Mouse (Mus musculus): ENCODE measurements around the gene Islr2. TPM values are rescaled to one million over a fixed set of nuclear protein-coding genes. Genes with fewer than 3 reads are reported as not detected.

The Islr2 gene
- polyA plus RNA-seq, 1 experiment, result 0.28 TPM

DNA sequence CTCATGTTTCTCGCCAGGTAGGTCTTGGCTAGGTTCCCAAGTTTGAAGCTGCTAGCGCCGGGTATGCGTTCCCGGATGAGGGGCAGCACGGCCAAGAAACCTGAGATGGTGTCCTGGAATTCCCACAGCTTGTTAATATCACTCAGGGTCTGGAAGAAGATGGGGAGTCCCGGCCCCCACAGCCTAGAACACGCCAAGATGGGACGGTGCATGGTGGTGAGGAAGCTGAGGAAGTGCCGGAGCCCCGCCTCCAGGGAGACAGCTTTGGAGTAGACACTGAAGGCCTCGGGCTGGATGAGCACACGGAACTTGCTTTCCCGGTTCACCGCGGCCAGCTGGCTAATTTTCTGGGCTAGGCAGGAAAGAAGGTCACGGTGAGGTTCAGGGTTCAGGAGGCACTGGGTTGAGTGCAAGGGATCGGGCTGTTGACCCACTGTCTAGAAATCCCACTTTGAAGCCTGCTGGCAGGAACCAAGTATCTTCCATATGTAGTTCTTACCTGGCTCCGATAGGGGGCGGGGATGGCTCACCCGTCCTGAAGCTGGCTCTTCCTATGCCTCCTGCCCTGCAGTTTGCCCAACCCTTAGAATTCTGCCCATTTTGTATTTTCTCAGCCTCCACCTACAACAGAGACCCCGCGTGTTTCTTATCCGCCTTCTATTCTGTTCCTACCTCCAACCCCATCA lies 16.2 kb upstream of the Islr2 start:
- no peaks in the 10 kb centered on the region for H3K4me1 ChIP-seq (ENCODE audit: control insufficient read depth, insufficient read depth, insufficient read length)
- DNase-seq (ENCODE audit: low read depth in 1 of 2, low spot score in 2 of 2), result peak in 1 of 2 experiments; percentile 36
- H3K36me3 ChIP-seq (ENCODE audit: control insufficient read depth, insufficient read depth, low read length), result peaks cover 56% of the 10 kb centered on the region
- 82% methylated on average over 24 of the region's 24 CpGs for WGBS
- no peak overlapping the region for H3K27ac ChIP-seq (ENCODE audit: insufficient read depth, low read length)
- no peaks in the 10 kb centered on the region for H3K27me3 ChIP-seq (ENCODE audit: control insufficient read depth, insufficient read depth, low read length)
- peak; percentile 54; the same call in 1 of the 2 replicates for TF ChIP-seq CTCF (IDR thresholded peaks at IDR 0.05; ENCODE audit: extremely low read depth, insufficient read depth, insufficient read length, insufficient replicate concordance)
- TF ChIP-seq POLR2A (IDR thresholded peaks at IDR 0.05; ENCODE audit: low read depth, low read length), result no peak
- H3K4me3 ChIP-seq (ENCODE audit: extremely low read depth, insufficient read depth, insufficient read length), result no peak overlapping the region

DNA sequence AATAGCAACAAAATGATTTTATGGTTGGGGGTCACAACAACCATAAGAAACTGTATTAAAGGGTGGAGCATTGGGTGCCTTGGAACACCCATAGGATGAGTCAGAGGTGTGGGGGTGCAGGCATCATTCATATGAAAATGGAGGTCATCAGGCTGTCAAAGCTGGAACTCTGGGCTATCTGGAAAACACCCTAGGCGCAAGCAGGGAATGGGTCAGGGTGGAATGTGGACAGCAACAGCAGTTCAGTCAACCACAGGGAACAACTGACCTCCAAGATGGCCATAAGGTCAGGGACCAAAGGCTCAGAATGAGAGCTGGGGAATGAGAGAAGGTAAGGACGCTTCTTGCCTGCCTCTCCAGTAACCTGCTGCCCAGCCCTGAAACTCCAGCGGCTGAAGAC lies 14.4 kb upstream of the Islr2 start:
- H3K27me3 ChIP-seq (ENCODE audit: control insufficient read depth, insufficient read depth, low read length), result no peaks in the 10 kb centered on the region
- no peaks in the 10 kb centered on the region for H3K4me1 ChIP-seq (ENCODE audit: control insufficient read depth, insufficient read depth, insufficient read length)
- 95% methylated on average over 3 of the region's 3 CpGs for WGBS
- TF ChIP-seq POLR2A (IDR thresholded peaks at IDR 0.05; ENCODE audit: low read depth, low read length) (no peak), CTCF (IDR thresholded peaks at IDR 0.05; ENCODE audit: extremely low read depth, insufficient read depth, insufficient read length, insufficient replicate concordance) (no peak)
- no peak overlapping the region for H3K27ac ChIP-seq (ENCODE audit: insufficient read depth, low read length)
- no peak overlapping the region for H3K4me3 ChIP-seq (ENCODE audit: extremely low read depth, insufficient read depth, insufficient read length)
- DNase-seq (ENCODE audit: low read depth in 1 of 2, low spot score in 2 of 2), result no peak
- peaks cover 40% of the 10 kb centered on the region for H3K36me3 ChIP-seq (ENCODE audit: control insufficient read depth, insufficient read depth, low read length)

DNA sequence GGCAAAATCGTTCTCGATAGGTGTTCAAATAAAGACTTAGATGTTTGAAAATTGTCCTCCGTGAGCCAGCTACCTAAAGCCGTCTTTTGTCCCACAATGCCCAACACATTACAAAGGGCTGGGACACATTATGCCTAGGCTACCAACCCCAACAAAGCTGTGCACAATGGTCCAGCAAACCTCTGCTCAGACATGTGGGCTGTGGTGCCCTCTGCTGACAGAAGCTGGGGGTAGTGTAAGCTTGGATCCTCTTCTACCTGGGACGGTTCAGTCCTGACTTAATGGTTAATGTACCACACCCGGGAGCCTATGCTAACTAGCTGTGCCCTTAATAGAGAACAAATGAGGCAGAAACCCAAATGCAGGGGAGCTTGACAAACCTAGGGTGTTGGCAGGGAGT lies 12.3 kb upstream of the Islr2 start:
- 71% methylated on average over 6 of the region's 6 CpGs for WGBS
- H3K27ac ChIP-seq (ENCODE audit: insufficient read depth, low read length), result no peak overlapping the region
- no peak for DNase-seq (ENCODE audit: low read depth in 1 of 2, low spot score in 2 of 2)
- no peak overlapping the region for H3K4me3 ChIP-seq (ENCODE audit: extremely low read depth, insufficient read depth, insufficient read length)
- no peaks in the 10 kb centered on the region for H3K27me3 ChIP-seq (ENCODE audit: control insufficient read depth, insufficient read depth, low read length)
- no peaks in the 10 kb centered on the region for H3K4me1 ChIP-seq (ENCODE audit: control insufficient read depth, insufficient read depth, insufficient read length)
- peaks cover 22% of the 10 kb centered on the region for H3K36me3 ChIP-seq (ENCODE audit: control insufficient read depth, insufficient read depth, low read length)
- TF ChIP-seq POLR2A (IDR thresholded peaks at IDR 0.05; ENCODE audit: low read depth, low read length), result no peak
- peak; percentile 22; the same call in 1 of the 2 replicates for TF ChIP-seq CTCF (IDR thresholded peaks at IDR 0.05; ENCODE audit: extremely low read depth, insufficient read depth, insufficient read length, insufficient replicate concordance)

DNA sequence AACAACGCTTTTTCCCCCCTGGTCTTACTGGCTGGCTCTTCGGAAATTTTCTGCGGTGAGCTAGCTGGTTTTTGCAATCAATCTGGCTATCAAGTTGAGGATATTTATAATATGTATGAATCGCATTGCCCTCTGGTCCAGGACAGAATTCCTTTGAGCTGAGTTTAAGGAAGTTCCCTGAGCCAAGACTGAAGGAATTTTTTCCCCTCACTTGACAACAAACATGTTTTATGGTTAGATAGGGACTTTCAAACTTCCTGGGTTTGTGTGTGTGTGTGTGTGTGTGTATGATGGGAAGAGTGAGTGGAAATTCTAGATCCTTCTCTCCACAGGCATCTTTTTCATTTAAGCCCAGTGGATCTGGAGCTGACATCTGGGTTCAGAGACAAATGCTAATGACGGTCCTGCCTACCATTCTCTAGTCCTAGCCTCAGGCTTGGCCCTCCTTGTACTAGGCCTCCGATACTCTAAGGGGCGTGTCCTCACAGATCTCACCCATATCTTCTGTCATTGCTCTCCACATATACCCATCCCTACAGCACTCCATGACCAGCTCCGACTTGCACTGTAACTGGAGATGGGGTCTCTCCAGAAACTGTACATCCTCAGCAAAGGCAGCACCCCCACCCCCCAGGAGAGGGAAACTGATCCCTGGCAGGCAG lies 10.5 kb upstream of the Islr2 start:
- Histone ChIP-seq H3K27ac (ENCODE audit: insufficient read depth, low read length) (peak overlapping the region; percentile 45; the same call in 1 of the 2 replicates), H3K4me1 (ENCODE audit: control insufficient read depth, insufficient read depth, insufficient read length) (no peaks in the 10 kb centered on the region)

DNA sequence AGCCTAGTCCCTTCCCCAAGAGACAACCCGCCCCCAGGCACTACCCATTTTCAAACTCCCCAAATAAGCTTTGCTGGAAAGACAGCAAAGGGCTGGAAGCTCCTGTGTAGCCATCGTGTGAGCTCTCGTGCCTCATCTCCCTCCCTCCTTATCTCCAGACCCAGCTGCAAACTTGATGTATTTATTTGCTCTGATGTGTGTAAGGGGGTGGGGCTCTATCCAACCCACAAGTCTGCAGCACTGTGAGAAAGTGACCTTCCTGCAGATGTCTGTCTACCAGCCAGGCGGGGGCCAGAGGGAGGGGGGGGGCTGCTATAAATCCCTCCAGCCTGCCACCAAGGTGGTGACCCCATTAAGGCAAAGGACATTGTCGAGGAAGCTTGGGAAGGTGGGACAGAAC lies 9.7 kb upstream of the Islr2 start:
- H3K4me1 ChIP-seq (ENCODE audit: control insufficient read depth, insufficient read depth, insufficient read length), result no peaks in the 10 kb centered on the region
- no peaks in the 10 kb centered on the region for H3K27me3 ChIP-seq (ENCODE audit: control insufficient read depth, insufficient read depth, low read length)
- no peak for DNase-seq (ENCODE audit: low read depth in 1 of 2, low spot score in 2 of 2)
- H3K27ac ChIP-seq (ENCODE audit: insufficient read depth, low read length), result no peak overlapping the region
- no peak for TF ChIP-seq CTCF (IDR thresholded peaks at IDR 0.05; ENCODE audit: extremely low read depth, insufficient read depth, insufficient read length, insufficient replicate concordance)
- TF ChIP-seq POLR2A (IDR thresholded peaks at IDR 0.05; ENCODE audit: low read depth, low read length), result no peak
- H3K4me3 ChIP-seq (ENCODE audit: extremely low read depth, insufficient read depth, insufficient read length), result no peak overlapping the region
- WGBS, result 10% methylated on average over 5 of the region's 5 CpGs
- peaks cover 5% of the 10 kb centered on the region for H3K36me3 ChIP-seq (ENCODE audit: control insufficient read depth, insufficient read depth, low read length)

More for the DNA sequence above, 10.5 kb upstream of the Islr2 start:
- Histone ChIP-seq H3K4me3 (ENCODE audit: extremely low read depth, insufficient read depth, insufficient read length) (no peak overlapping the region), H3K36me3 (ENCODE audit: control insufficient read depth, insufficient read depth, low read length) (peaks cover 8% of the 10 kb centered on the region), H3K27me3 (ENCODE audit: control insufficient read depth, insufficient read depth, low read length) (no peaks in the 10 kb centered on the region)
- 59% methylated on average over 8 of the region's 8 CpGs for WGBS
- TF ChIP-seq POLR2A (IDR thresholded peaks at IDR 0.05; ENCODE audit: low read depth, low read length) (no peak), CTCF (IDR thresholded peaks at IDR 0.05; ENCODE audit: extremely low read depth, insufficient read depth, insufficient read length, insufficient replicate concordance) (no peak)
- no peak for DNase-seq (ENCODE audit: low read depth in 1 of 2, low spot score in 2 of 2)

DNA sequence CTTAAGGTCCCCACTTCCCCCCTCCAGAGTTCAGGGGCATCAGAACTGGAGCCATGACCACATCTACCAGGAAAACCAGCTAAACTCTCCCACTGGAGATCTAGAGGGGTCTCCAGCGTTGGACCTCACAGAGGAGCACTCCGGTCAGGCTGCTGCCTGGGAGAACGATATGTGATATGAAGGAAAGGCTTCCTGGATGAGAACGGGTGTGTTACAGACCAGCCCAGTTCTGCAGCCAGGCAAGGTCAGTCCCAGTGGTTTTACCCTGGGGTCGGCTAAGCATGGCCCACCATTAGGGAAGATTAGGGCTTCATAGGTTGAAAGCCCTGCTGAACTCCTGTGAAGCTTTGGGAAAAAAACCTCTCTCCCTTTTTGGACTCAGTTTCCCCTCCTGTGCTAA lies 9.3 kb upstream of the Islr2 start:
- no peak overlapping the region for H3K27ac ChIP-seq (ENCODE audit: insufficient read depth, low read length)
- no peaks in the 10 kb centered on the region for H3K27me3 ChIP-seq (ENCODE audit: control insufficient read depth, insufficient read depth, low read length)
- H3K36me3 ChIP-seq (ENCODE audit: control insufficient read depth, insufficient read depth, low read length), result peaks cover 1% of the 10 kb centered on the region; the same call in 1 of the 2 replicates
- H3K4me1 ChIP-seq (ENCODE audit: control insufficient read depth, insufficient read depth, insufficient read length), result no peaks in the 10 kb centered on the region
- no peak for DNase-seq (ENCODE audit: low read depth in 1 of 2, low spot score in 2 of 2)
- H3K4me3 ChIP-seq (ENCODE audit: extremely low read depth, insufficient read depth, insufficient read length), result no peak overlapping the region
- TF ChIP-seq CTCF (IDR thresholded peaks at IDR 0.05; ENCODE audit: extremely low read depth, insufficient read depth, insufficient read length, insufficient replicate concordance) (no peak), POLR2A (IDR thresholded peaks at IDR 0.05; ENCODE audit: low read depth, low read length) (no peak)
- 62% methylated on average over 5 of the region's 5 CpGs for WGBS

DNA sequence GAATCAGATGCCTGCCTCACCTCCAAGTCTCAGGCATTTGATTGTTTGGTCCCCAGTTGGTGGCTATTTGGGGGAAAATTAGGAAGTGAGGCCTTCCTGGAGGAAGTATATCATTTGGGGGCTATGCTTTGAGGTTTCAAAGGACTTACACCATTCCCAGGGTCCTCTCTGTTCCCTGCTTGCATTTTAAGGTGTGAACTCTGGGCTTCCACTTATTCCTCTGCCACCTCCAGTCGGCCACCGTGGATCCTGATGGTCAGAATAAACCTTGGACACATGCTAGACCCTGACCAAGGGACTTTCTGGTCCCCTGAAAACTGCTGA lies 6.1 kb upstream of the Islr2 start:
- Histone ChIP-seq H3K4me3 (ENCODE audit: extremely low read depth, insufficient read depth, insufficient read length) (no peak overlapping the region), H3K4me1 (ENCODE audit: control insufficient read depth, insufficient read depth, insufficient read length) (no peaks in the 10 kb centered on the region), H3K27ac (ENCODE audit: insufficient read depth, low read length) (no peak overlapping the region), H3K36me3 (ENCODE audit: control insufficient read depth, insufficient read depth, low read length) (no peaks in the 10 kb centered on the region), H3K27me3 (ENCODE audit: control insufficient read depth, insufficient read depth, low read length) (no peaks in the 10 kb centered on the region)
- no peak for TF ChIP-seq POLR2A (IDR thresholded peaks at IDR 0.05; ENCODE audit: low read depth, low read length)
- TF ChIP-seq CTCF (IDR thresholded peaks at IDR 0.05; ENCODE audit: extremely low read depth, insufficient read depth, insufficient read length, insufficient replicate concordance), result no peak
- 65% methylated on average over 2 of the region's 2 CpGs for WGBS
- no peak for DNase-seq (ENCODE audit: low read depth in 1 of 2, low spot score in 2 of 2)
